Mouse (Mus musculus): Measurements from ENCODE around the gene Eri2. TPM values are rescaled to one million over a fixed set of nuclear protein-coding genes. Genes with fewer than 3 reads are reported as not detected.

Eri2 gene
- polyA plus RNA-seq, 1 experiment: 0.33 TPM

GRCm38 (mm10) chr7:119769895-119770294 lies 24.0 kb downstream of the Eri2 start:
- H3K27me3 ChIP-seq (ENCODE audit: control insufficient read depth, insufficient read depth, low read length): no peaks in the 10 kb centered on the region
- H3K27ac ChIP-seq (ENCODE audit: insufficient read depth, low read depth, low read length): no peak overlapping the region
- H3K36me3 ChIP-seq (ENCODE audit: control insufficient read depth, insufficient read depth, low read length): no peaks in the 10 kb centered on the region
- H3K4me3 ChIP-seq (ENCODE audit: low read depth, low read length): no peak overlapping the region
- peaks cover 7% of the 10 kb centered on the region; the same call in 1 of the 2 replicates for H3K4me1 ChIP-seq (ENCODE audit: control insufficient read depth, insufficient read depth, insufficient read length, low read length)
- 46% methylated on average over 8 of the region's 8 CpGs for WGBS
- TF ChIP-seq POLR2A (IDR thresholded peaks at IDR 0.05; ENCODE audit: low read depth, low read length) (no peak), CTCF (IDR thresholded peaks at IDR 0.05; ENCODE audit: extremely low read depth, insufficient read length, insufficient replicate concordance, low read depth, low read length) (no peak)

- Histone ChIP-seq H3K27me3 (ENCODE audit: control insufficient read depth, insufficient read depth, low read length) (no peaks in the 10 kb centered on the region), H3K4me3 (ENCODE audit: low read depth, low read length) (no peak overlapping the region), H3K36me3 (ENCODE audit: control insufficient read depth, insufficient read depth, low read length) (no peaks in the 10 kb centered on the region), H3K27ac (ENCODE audit: insufficient read depth, low read depth, low read length) (peak overlapping the region; percentile 40), H3K4me1 (ENCODE audit: control insufficient read depth, insufficient read depth, insufficient read length, low read length) (peaks cover 7% of the 10 kb centered on the region; the same call in 1 of the 2 replicates)
- TF ChIP-seq CTCF (IDR thresholded peaks at IDR 0.05; ENCODE audit: extremely low read depth, insufficient read length, insufficient replicate concordance, low read depth, low read length) (no peak), POLR2A (IDR thresholded peaks at IDR 0.05; ENCODE audit: low read depth, low read length) (no peak)
- WGBS: 32% methylated on average over 6 of the region's 6 CpGs
These were observed 26.9 kb downstream of the Eri2 start for GRCm38 (mm10) chr7:119766996-119767395.

GRCm38 (mm10) chr7:119764377-119764776 lies 29.5 kb downstream of the Eri2 start:
- H3K4me1 ChIP-seq (ENCODE audit: control insufficient read depth, insufficient read depth, insufficient read length, low read length): peaks cover 2% of the 10 kb centered on the region; the same call in 1 of the 2 replicates
- H3K27ac ChIP-seq (ENCODE audit: insufficient read depth, low read depth, low read length): no peak overlapping the region
- no peaks in the 10 kb centered on the region for H3K27me3 ChIP-seq (ENCODE audit: control insufficient read depth, insufficient read depth, low read length)
- no peak overlapping the region for H3K4me3 ChIP-seq (ENCODE audit: low read depth, low read length)
- 36% methylated on average over 3 of the region's 3 CpGs for WGBS
- H3K36me3 ChIP-seq (ENCODE audit: control insufficient read depth, insufficient read depth, low read length): no peaks in the 10 kb centered on the region
- TF ChIP-seq POLR2A (IDR thresholded peaks at IDR 0.05; ENCODE audit: low read depth, low read length): no peak
- no peak for TF ChIP-seq CTCF (IDR thresholded peaks at IDR 0.05; ENCODE audit: extremely low read depth, insufficient read length, insufficient replicate concordance, low read depth, low read length)

- WGBS: 14% methylated on average over 4 of the region's 4 CpGs
- Histone ChIP-seq H3K4me3 (ENCODE audit: low read depth, low read length) (no peak overlapping the region), H3K27me3 (ENCODE audit: control insufficient read depth, insufficient read depth, low read length) (no peaks in the 10 kb centered on the region), H3K27ac (ENCODE audit: insufficient read depth, low read depth, low read length) (no peak overlapping the region), H3K4me1 (ENCODE audit: control insufficient read depth, insufficient read depth, insufficient read length, low read length) (no peaks in the 10 kb centered on the region; the same call in 1 of the 2 replicates), H3K36me3 (ENCODE audit: control insufficient read depth, insufficient read depth, low read length) (no peaks in the 10 kb centered on the region)
- TF ChIP-seq POLR2A (IDR thresholded peaks at IDR 0.05; ENCODE audit: low read depth, low read length) (no peak), CTCF (IDR thresholded peaks at IDR 0.05; ENCODE audit: extremely low read depth, insufficient read length, insufficient replicate concordance, low read depth, low read length) (no peak)
These were observed 31.6 kb downstream of the Eri2 start for GRCm38 (mm10) chr7:119762166-119762697.

GRCm38 (mm10) chr7:119760527-119760951 lies 33.3 kb downstream of the Eri2 start, which contains the start of gene Acsm3:
Gene Acsm3, plus strand, starts transcription at chr7:119760923.
- Histone ChIP-seq H3K4me3 (ENCODE audit: low read depth, low read length) (peak within 1 kb of the TSS; percentile 38), H3K4me1 (ENCODE audit: control insufficient read depth, insufficient read depth, insufficient read length, low read length) (no peaks in the 10 kb centered on the region; the same call in 1 of the 2 replicates), H3K36me3 (ENCODE audit: control insufficient read depth, insufficient read depth, low read length) (no peaks in the 10 kb centered on the region), H3K27me3 (ENCODE audit: control insufficient read depth, insufficient read depth, low read length) (no peaks in the 10 kb centered on the region), H3K27ac (ENCODE audit: insufficient read depth, low read depth, low read length) (no peak within 1 kb of the TSS)
- WGBS: 15% methylated on average over 11 of the region's 11 CpGs
- TF ChIP-seq POLR2A (IDR thresholded peaks at IDR 0.05; ENCODE audit: low read depth, low read length) (no peak), CTCF (IDR thresholded peaks at IDR 0.05; ENCODE audit: extremely low read depth, insufficient read length, insufficient replicate concordance, low read depth, low read length) (no peak)

GRCm38 (mm10) chr7:119753696-119754095 lies 40.2 kb downstream of the Eri2 start:
- Histone ChIP-seq H3K4me1 (ENCODE audit: control insufficient read depth, insufficient read depth, insufficient read length, low read length) (no peaks in the 10 kb centered on the region), H3K27me3 (ENCODE audit: control insufficient read depth, insufficient read depth, low read length) (0 out of 2 replicates have a peak, but pooled peaks cover 3% of the 10 kb centered on the region), H3K27ac (ENCODE audit: insufficient read depth, low read depth, low read length) (no peak overlapping the region), H3K4me3 (ENCODE audit: low read depth, low read length) (no peak overlapping the region), H3K36me3 (ENCODE audit: control insufficient read depth, insufficient read depth, low read length) (no peaks in the 10 kb centered on the region)
- TF ChIP-seq POLR2A (IDR thresholded peaks at IDR 0.05; ENCODE audit: low read depth, low read length): no peak
- no peak for TF ChIP-seq CTCF (IDR thresholded peaks at IDR 0.05; ENCODE audit: extremely low read depth, insufficient read length, insufficient replicate concordance, low read depth, low read length)
- 96% methylated on average over 1 of the region's 1 CpGs for WGBS

- no peak overlapping the region for H3K4me3 ChIP-seq (ENCODE audit: low read depth, low read length)
- no peaks in the 10 kb centered on the region for H3K36me3 ChIP-seq (ENCODE audit: control insufficient read depth, insufficient read depth, low read length)
- TF ChIP-seq CTCF (IDR thresholded peaks at IDR 0.05; ENCODE audit: extremely low read depth, insufficient read length, insufficient replicate concordance, low read depth, low read length) (no peak), POLR2A (IDR thresholded peaks at IDR 0.05; ENCODE audit: low read depth, low read length) (no peak)
- H3K4me1 ChIP-seq (ENCODE audit: control insufficient read depth, insufficient read depth, insufficient read length, low read length): no peaks in the 10 kb centered on the region
- 0 out of 2 replicates have a peak, but pooled peaks cover 3% of the 10 kb centered on the region for H3K27me3 ChIP-seq (ENCODE audit: control insufficient read depth, insufficient read depth, low read length)
- WGBS: 52% methylated on average over 2 of the region's 2 CpGs
- no peak overlapping the region for H3K27ac ChIP-seq (ENCODE audit: insufficient read depth, low read depth, low read length)
These were observed 43.9 kb downstream of the Eri2 start for GRCm38 (mm10) chr7:119749942-119750341.

Measured in small intestine, adult 2 months (tissue).